Mouse (Mus musculus): ENCODE data around the gene Baiap2l1.

DNA sequence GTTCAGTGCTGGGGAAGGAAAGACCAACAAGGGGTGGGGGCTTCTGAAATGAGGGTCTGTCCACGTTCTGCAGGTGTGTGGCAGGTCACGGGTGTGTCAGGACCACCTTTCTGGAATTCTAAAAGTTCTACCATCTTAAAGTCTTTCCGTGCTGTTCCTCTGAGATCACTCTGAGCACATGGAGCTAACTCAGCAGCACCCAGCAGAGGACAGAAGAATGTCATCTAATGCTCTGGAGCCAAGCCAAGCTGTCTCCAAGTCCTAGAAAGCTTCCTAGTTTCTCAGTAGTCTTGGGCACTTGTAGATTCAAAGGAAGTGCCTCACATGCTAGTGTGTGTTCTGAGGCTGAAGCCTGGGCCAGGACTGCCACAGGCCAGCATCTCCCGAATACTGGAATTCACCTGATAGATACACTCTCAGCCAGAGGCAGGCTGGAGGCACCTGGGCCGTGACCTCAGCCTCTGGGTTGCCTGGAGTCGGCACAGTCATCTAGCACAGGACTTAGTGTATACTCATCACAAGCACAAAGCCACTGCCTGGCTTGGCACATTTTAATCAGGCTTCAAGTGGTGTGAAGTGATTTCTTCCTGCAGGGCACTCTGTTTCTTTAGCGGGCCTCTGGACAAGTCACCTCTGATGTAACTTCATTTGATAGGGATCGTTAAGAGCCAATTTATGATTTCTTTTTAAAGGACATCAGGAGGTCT lies 90.2 kb downstream of the Baiap2l1 start:
- TF ChIP-seq POLR2A (IDR thresholded peaks at IDR 0.05; ENCODE audit: extremely low read depth, insufficient read depth, low read length), result no peak
- TF ChIP-seq CTCF (IDR thresholded peaks at IDR 0.05; ENCODE audit: extremely low read depth, insufficient read depth, low read length), result no peak
